Mouse (Mus musculus) MEL (cell line): ENCODE results near the gene Bcl2l14.
A peak's percentile ranks its signal among the peaks of the same experiment; 100 is the strongest.

Experiments used
- BHLHE40 ChIP-seq: IDR thresholded peaks from 2 replicates; pipeline ENCODE4 v1.6.1; 2012; ENCODE audit warnings: low read depth, mild to moderate bottlenecking, inconsistent platforms, low read length, improper control_type of control experiment, borderline replicate concordance
- CHD1 ChIP-seq: IDR thresholded peaks from 2 replicates; pipeline ENCODE4 v1.6.1; 2012; ENCODE audit warnings: low read depth, mild to moderate bottlenecking, inconsistent platforms, low read length, improper control_type of control experiment
- CTCF ChIP-seq, 3 experiments: IDR thresholded peaks in 2 of 3; conservative IDR thresholded peaks in 1 of 3; 2 replicates each; pipeline ENCODE4 v1.5.1; 2011 to 2012; ENCODE audit warnings: low read length in 3 of 3, low read depth in 2 of 3, mild to moderate bottlenecking in 2 of 3, improper control_type of control experiment in 1 of 3, inconsistent platforms in 1 of 3, mixed read lengths in 1 of 3, moderate library complexity in 1 of 3; ENCODE audit not compliant: control insufficient read depth in 1 of 3, insufficient read depth in 1 of 3, poor library complexity in 1 of 3, severe bottlenecking in 1 of 3
- EP300 ChIP-seq, 2 experiments: IDR thresholded peaks; 2 replicates each; pipeline ENCODE4 v1.6.1; 2011; ENCODE audit warnings: improper control_type of control experiment in 2 of 2, low read length in 2 of 2, low read depth in 1 of 2, mild to moderate bottlenecking in 1 of 2
- GATA1 ChIP-seq: IDR thresholded peaks from 2 replicates; pipeline ENCODE4 v1.6.1; 2011; ENCODE audit warnings: low read depth, low read length, improper control_type of control experiment
- HCFC1 ChIP-seq: IDR thresholded peaks from 2 replicates; pipeline ENCODE4 v1.6.1; 2012; ENCODE audit warnings: low read depth, mild to moderate bottlenecking, inconsistent platforms, low read length, improper control_type of control experiment, moderate library complexity
- KAT2A ChIP-seq: conservative IDR thresholded peaks from 2 replicates; pipeline ENCODE4 v1.6.1; 2012; ENCODE audit warnings: low read depth, low read length, improper control_type of control experiment, inconsistent platforms
- MAZ ChIP-seq: IDR thresholded peaks from 2 replicates; pipeline ENCODE4 v1.6.1; 2012; ENCODE audit warnings: low read depth, mild to moderate bottlenecking, inconsistent platforms, low read length, improper control_type of control experiment
- MXI1 ChIP-seq: IDR thresholded peaks from 2 replicates; pipeline ENCODE4 v1.6.1; 2011; ENCODE audit warnings: mild to moderate bottlenecking, low read depth, low read length, improper control_type of control experiment
- NRF1 ChIP-seq: IDR thresholded peaks from 2 replicates; pipeline ENCODE4 v1.6.1; 2014; ENCODE audit warnings: low read depth, mild to moderate bottlenecking, inconsistent platforms, low read length, improper control_type of control experiment, moderate library complexity; ENCODE audit not compliant: poor library complexity, insufficient read depth, severe bottlenecking
- POLR2A ChIP-seq, 2 experiments: IDR thresholded peaks; 2 replicates each; pipeline ENCODE4 v1.6.1; 2011 to 2012; ENCODE audit warnings: low read length in 2 of 2, mild to moderate bottlenecking in 2 of 2, control low read depth in 1 of 2, improper control_type of control experiment in 1 of 2, low read depth in 1 of 2, moderate library complexity in 1 of 2; ENCODE audit not compliant: control insufficient read depth in 1 of 2, insufficient read depth in 1 of 2, poor library complexity in 1 of 2
- TBP ChIP-seq: IDR thresholded peaks from 2 replicates; pipeline ENCODE4 v1.8.0; 2011; ENCODE audit warnings: low read depth, low read length, improper control_type of control experiment
- TCF12 ChIP-seq: IDR thresholded peaks from 2 replicates; pipeline ENCODE4 v1.6.1; 2014; ENCODE audit warnings: low read depth, mild to moderate bottlenecking, inconsistent platforms, low read length, improper control_type of control experiment, moderate library complexity
- ZNF384 ChIP-seq: IDR thresholded peaks from 2 replicates; pipeline ENCODE4 v1.6.1; 2012; ENCODE audit warnings: low read depth, mild to moderate bottlenecking, inconsistent platforms, low read length, improper control_type of control experiment

DNA sequence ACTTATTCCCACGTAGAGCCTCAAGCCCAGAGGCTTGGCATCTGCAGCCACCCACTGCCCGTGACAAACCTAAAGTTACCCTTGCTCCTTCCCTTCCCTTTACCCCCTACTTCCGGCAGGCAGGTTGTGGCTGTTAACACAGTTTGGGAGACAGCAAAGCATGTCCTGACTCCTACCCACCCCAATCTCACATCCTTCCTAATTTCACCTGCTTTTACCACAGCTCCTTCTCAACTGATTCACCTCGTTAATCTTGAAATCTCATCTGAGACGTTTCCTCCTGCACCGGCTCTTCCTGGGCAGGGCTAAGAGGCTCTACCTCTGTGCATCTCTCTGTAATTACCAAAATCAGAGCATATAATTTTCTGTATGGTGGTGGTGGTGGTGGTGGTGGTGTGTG lies 31.5 kb upstream of the Bcl2l14 start:
- TF ChIP-seq TBP (no peak), POLR2A (IDR thresholded peaks at IDR 0.05; ENCODE audit: control insufficient read depth in 1 of 2, insufficient read depth in 1 of 2, low read depth in 1 of 2, low read length in 2 of 2, poor library complexity in 1 of 2) (no peak), CTCF (IDR thresholded peaks at IDR 0.05 in 2 of 3, conservative IDR thresholded peaks at IDR 0.05 in 1 of 3; ENCODE audit: control insufficient read depth in 1 of 3, insufficient read depth in 1 of 3, low read depth in 2 of 3, low read length in 3 of 3, poor library complexity in 1 of 3, severe bottlenecking in 1 of 3) (no peak), MXI1 (no peak), ZNF384 (no peak), EP300 (IDR thresholded peaks at IDR 0.05; ENCODE audit: low read depth in 1 of 2, low read length in 2 of 2) (peak in 1 of 2 experiments; percentile 29; a peak in 2 of 4 replicates), GATA1 (0 out of 2 replicates have a peak, but pooled peaks have one; percentile 6), TCF12 (no peak), CHD1 (no peak), MAZ (no peak), NRF1 (no peak), BHLHE40 (no peak), HCFC1 (no peak), KAT2A (no peak)
